Mouse (Mus musculus) layer of hippocampus, postnatal 36 days (tissue): ENCODE data around the gene Gm27179. TPM values are rescaled to one million over a fixed set of nuclear protein-coding genes. Genes with fewer than 3 reads are reported as not detected.
"Not testable (repeated sequence)": the region's sequence is repeated elsewhere in the genome, so short reads cannot be mapped to it uniquely, and the experiment has no call there.

Source experiments
- DNase-seq, 2 experiments: peaks; one replicate each; pipeline ENCODE4 v3.0.0; 2022
- total RNA-seq, 2 experiments: library from RNA; stranded (reverse); gene quantifications; 2 replicates each; pipeline ENCODE4 v1.2.3; 2021

Gm27179 gene
- total RNA-seq, 2 experiments from 2014 or later = not detected

- not testable (repeated sequence) for DNase-seq
Measured at GRCm38 (mm10) chr14:69473322-69473721, 39.0 kb downstream of the Gm27179 start.

- DNase-seq = not testable (repeated sequence)
Measured at GRCm38 (mm10) chr14:69470122-69470708, 42.1 kb downstream of the Gm27179 start.

GRCm38 (mm10) chr14:69467612-69468366 is 44.6 kb downstream of the Gm27179 start:
- DNase-seq = not testable (repeated sequence)

- DNase-seq = not testable (repeated sequence)
Measured at GRCm38 (mm10) chr14:69464465-69464864, 47.9 kb downstream of the Gm27179 start.

Other genes with a start within 250 kb of the Gm27179 start
- not detected for gene Synb, start 218.2 kb downstream of the Gm27179 start, total RNA-seq
- gene Gm16867, start 9.2 kb downstream of the Gm27179 start, total RNA-seq = 1 to 10 TPM; 4.3 to 5.1 TPM
- 10 to 100 TPM; 31.6 to 31.9 TPM for gene Entpd4b, start 42.9 kb upstream of the Gm27179 start, total RNA-seq